Mouse (Mus musculus): ENCODE results near the gene Fam57a.
A peak's percentile ranks its signal among the peaks of the same experiment; 100 is the strongest.

Gene Fam57a

GRCm38 (mm10) chr11:76179495-76180145 is at the start of gene Fam57a, which contains the start of gene Vps53:
Gene Fam57a (plus strand): TSS chr11:76179671.
Gene Vps53 (minus strand): TSS chr11:76179647.
- peak; percentile 82 for DNase-seq (ENCODE audit: low read depth, low spot score)

GRCm38 (mm10) chr11:76130859-76131258 is 48.6 kb upstream of the Fam57a start:
- no peak for DNase-seq (ENCODE audit: low read depth, low spot score)

GRCm38 (mm10) chr11:76135641-76136437 is 43.6 kb upstream of the Fam57a start:
- no peak for DNase-seq (ENCODE audit: low read depth, low spot score)

GRCm38 (mm10) chr11:76137996-76138395 is 41.5 kb upstream of the Fam57a start:
- no peak for DNase-seq (ENCODE audit: low read depth, low spot score)

GRCm38 (mm10) chr11:76144386-76144785 is 35.1 kb upstream of the Fam57a start:
- no peak for DNase-seq (ENCODE audit: low read depth, low spot score)

GRCm38 (mm10) chr11:76145169-76145568 is 34.3 kb upstream of the Fam57a start:
- DNase-seq (ENCODE audit: low read depth, low spot score), result no peak

GRCm38 (mm10) chr11:76146187-76147010 is 33.1 kb upstream of the Fam57a start:
- no peak for DNase-seq (ENCODE audit: low read depth, low spot score)

GRCm38 (mm10) chr11:76148055-76149008 is 31.1 kb upstream of the Fam57a start:
- DNase-seq (ENCODE audit: low read depth, low spot score), result no peak

GRCm38 (mm10) chr11:76150980-76151379 is 28.5 kb upstream of the Fam57a start:
- DNase-seq (ENCODE audit: low read depth, low spot score), result peak; percentile 20

GRCm38 (mm10) chr11:76153236-76153951 is 26.1 kb upstream of the Fam57a start:
- no peak for DNase-seq (ENCODE audit: low read depth, low spot score)

GRCm38 (mm10) chr11:76154200-76154599 is 25.3 kb upstream of the Fam57a start:
- DNase-seq (ENCODE audit: low read depth, low spot score), result no peak

- no peak for DNase-seq (ENCODE audit: low read depth, low spot score)
Observed at GRCm38 (mm10) chr11:76154861-76155260, 24.6 kb upstream of the Fam57a start.

- no peak for DNase-seq (ENCODE audit: low read depth, low spot score)
Observed at GRCm38 (mm10) chr11:76158375-76158774, 21.1 kb upstream of the Fam57a start.

GRCm38 (mm10) chr11:76160251-76160650 is 19.2 kb upstream of the Fam57a start:
- DNase-seq (ENCODE audit: low read depth, low spot score), result no peak

GRCm38 (mm10) chr11:76166657-76167056 is 12.8 kb upstream of the Fam57a start:
- no peak for DNase-seq (ENCODE audit: low read depth, low spot score)

- peak; percentile 45 for DNase-seq (ENCODE audit: low read depth, low spot score)
Observed at GRCm38 (mm10) chr11:76167079-76167765, 12.2 kb upstream of the Fam57a start.

- no peak for DNase-seq (ENCODE audit: low read depth, low spot score)
Observed at GRCm38 (mm10) chr11:76168976-76169375, 10.5 kb upstream of the Fam57a start.

- no peak for DNase-seq (ENCODE audit: low read depth, low spot score)
Observed at GRCm38 (mm10) chr11:76170207-76170606, 9.3 kb upstream of the Fam57a start.

GRCm38 (mm10) chr11:76178726-76179494 is 561 bp upstream of the Fam57a start:
- peak; percentile 76 for DNase-seq (ENCODE audit: low read depth, low spot score)

Measured in ES-CJ7 (cell line).